Mouse (Mus musculus) erythroid progenitor cell, adult 5-6 weeks (primary cell): ENCODE measurements around the gene Rasa4. TPM values are rescaled to one million over a fixed set of nuclear protein-coding genes. Genes with fewer than 3 reads are reported as not detected.
"Not testable (repeated sequence)": the region's sequence is repeated elsewhere in the genome, so short reads cannot be mapped to it uniquely, and the experiment has no call there.

Source experiments
- ATAC-seq: replicated peaks from 2 replicates; pipeline ENCODE4 v1.8.0; 2016; ENCODE audit warnings: moderate number of reproducible peaks, mild to moderate bottlenecking, moderate TSS enrichment, inconsistent platforms; ENCODE audit not compliant: poor library complexity, low FRiP score, severe bottlenecking
- total RNA-seq, 2 experiments: library from RNA; stranded (forward) in 1 of 2; stranded (reverse) in 1 of 2; fragments of 150-400 nt in 1 of 2; fragments of 186-747, 209-891 nt in 1 of 2; gene quantifications; 2 replicates each; pipeline versions ENCODE4 v1.2.3 to v1.2.4; 2015 to 2017; ENCODE audit warnings: low replicate concordance in 2 of 2

The Rasa4 gene
- total RNA-seq, 2 experiments from 2014 or later = 0.83 to 10.5 TPM

GRCm38 (mm10) chr5:136102099-136102820 is 18.5 kb downstream of the Rasa4 start:
- peak; percentile 73 for ATAC-seq

GRCm38 (mm10) chr5:136104511-136104910 is 20.8 kb downstream of the Rasa4 start:
- ATAC-seq = peak; percentile 31; the same call in 1 of the 2 replicates

- ATAC-seq = no peak
Measured at GRCm38 (mm10) chr5:136108486-136108885, 24.8 kb downstream of the Rasa4 start.

GRCm38 (mm10) chr5:136109042-136109441 is 25.3 kb downstream of the Rasa4 start:
- no peak for ATAC-seq

- ATAC-seq = not testable (repeated sequence)
Measured at GRCm38 (mm10) chr5:136113546-136113945, 29.8 kb downstream of the Rasa4 start.

- peak; percentile 96 for ATAC-seq
Measured at GRCm38 (mm10) chr5:136115891-136116783, 32.4 kb downstream of the Rasa4 start, which contains the start of gene Polr2j. Polr2j (plus strand) TSS chr5:136116631.

GRCm38 (mm10) chr5:136116784-136117112 is 33.0 kb downstream of the Rasa4 start:
- ATAC-seq = peak; percentile 71

- no peak for ATAC-seq
Measured at GRCm38 (mm10) chr5:136122165-136122564, 38.4 kb downstream of the Rasa4 start.

- peak; percentile 89 for ATAC-seq
Measured at GRCm38 (mm10) chr5:136135571-136136291, 52.0 kb downstream of the Rasa4 start, which contains the start of the genes Lrwd1 and Alkbh4. Lrwd1 (minus strand) TSS chr5:136136074. Alkbh4 (plus strand) TSS chr5:136136146.

GRCm38 (mm10) chr5:136136292-136136990 is 52.7 kb downstream of the Rasa4 start:
- ATAC-seq = peak; percentile 41

GRCm38 (mm10) chr5:136137658-136138274 is 54.0 kb downstream of the Rasa4 start:
- ATAC-seq = peak; percentile 58

- ATAC-seq = no peak
Measured at GRCm38 (mm10) chr5:136139393-136139792, 55.7 kb downstream of the Rasa4 start.

GRCm38 (mm10) chr5:136140057-136140482 is 56.4 kb downstream of the Rasa4 start:
- no peak for ATAC-seq

- no peak for ATAC-seq
Measured at GRCm38 (mm10) chr5:136142746-136143145, 59.0 kb downstream of the Rasa4 start.

- no peak for ATAC-seq
Measured at GRCm38 (mm10) chr5:136143161-136143755, 59.5 kb downstream of the Rasa4 start.

GRCm38 (mm10) chr5:136144606-136145430 is 61.1 kb downstream of the Rasa4 start:
- no peak for ATAC-seq

- no peak for ATAC-seq
Measured at GRCm38 (mm10) chr5:136146936-136147335, 63.2 kb downstream of the Rasa4 start.

GRCm38 (mm10) chr5:136147704-136148103 is 64.0 kb downstream of the Rasa4 start:
- no peak for ATAC-seq
